Mouse (Mus musculus): Measurements from ENCODE around the gene Gltpd2.
"Not testable (repeated sequence)": the region's sequence is repeated elsewhere in the genome, so short reads cannot be mapped to it uniquely, and the experiment has no call there.

DNA sequence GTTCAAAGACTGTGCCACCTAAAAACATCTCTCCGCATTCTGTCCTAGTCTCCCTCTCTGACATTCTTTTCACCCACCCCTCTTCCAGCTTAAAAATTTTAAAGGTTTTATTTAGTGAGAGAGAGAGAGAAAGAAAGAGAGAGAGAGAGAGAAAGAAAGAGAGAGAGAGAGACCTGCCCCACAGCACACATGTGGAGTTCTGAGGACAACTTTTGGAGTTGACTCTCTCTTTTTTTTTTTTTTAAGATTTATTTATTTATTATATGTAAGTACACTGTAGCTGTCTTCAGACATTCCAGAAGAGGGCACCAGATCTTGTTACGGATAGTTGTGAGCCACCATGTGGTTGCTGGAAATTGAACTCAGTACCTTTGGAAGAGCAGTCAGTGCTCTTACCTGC, 12.1 kb downstream of the Gltpd2 start:
- TF ChIP-seq CTCF (IDR thresholded peaks at IDR 0.05; ENCODE audit: low read depth, low read length); GATA1 (IDR thresholded peaks at IDR 0.05; ENCODE audit: borderline replicate concordance, low read length); TAL1 (conservative IDR thresholded peaks at IDR 0.05; ENCODE audit: low read depth, low read length); POLR2AphosphoS5 (IDR thresholded peaks at IDR 0.05; ENCODE audit: insufficient replicate concordance, low read depth, low read length): not testable (repeated sequence)

Measured in G1E (cell line).